Mouse (Mus musculus) spleen, adult 2 months (tissue): ENCODE measurements around the gene Arnt2.

Experiments used
- CTCF ChIP-seq: fragments of 200-500 bp; IDR thresholded peaks from 2 replicates; pipeline ENCODE4 v1.5.1; 2011; ENCODE audit warnings: mild to moderate bottlenecking, inconsistent platforms; ENCODE audit not compliant: insufficient read depth, insufficient read length, insufficient replicate concordance; ENCODE audit errors: extremely low read depth
- POLR2A ChIP-seq: fragments of 200-500 bp; IDR thresholded peaks from 2 replicates; pipeline ENCODE4 v1.6.1; 2011; ENCODE audit warnings: low read depth, low read length, inconsistent platforms

DNA sequence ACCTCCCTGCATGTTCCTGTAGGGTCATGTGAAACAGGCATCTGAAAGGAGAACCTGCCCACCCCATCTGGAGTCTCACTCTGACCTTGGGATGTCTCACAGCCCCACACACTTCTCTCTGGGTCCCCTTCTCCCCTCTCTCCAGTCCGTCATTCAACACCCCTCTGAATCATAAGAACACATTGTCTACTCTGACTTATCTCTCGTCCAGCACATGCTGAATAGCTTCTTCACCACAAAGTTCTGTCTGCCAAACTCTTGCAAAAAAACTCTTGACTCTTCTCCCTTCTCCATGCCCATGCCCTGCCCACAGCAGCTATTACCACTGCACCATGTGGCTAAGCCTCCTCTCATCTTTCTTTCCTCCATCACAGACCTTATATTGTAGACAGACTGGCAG is 60.0 kb downstream of the Arnt2 start:
- TF ChIP-seq POLR2A, result no peak
- TF ChIP-seq CTCF, result no peak
